Mouse (Mus musculus) spleen, postnatal 10 days (tissue): ENCODE measurements at regions not wholly inside any gene's neighbourhood (a gene's known extent, or its start where the extent isn't known, plus 50 kb on each side); places are given as distances from the start of the nearest gene placed in this dataset.

Source experiments
- DNase-seq, 2 experiments: peaks; one replicate each; pipeline ENCODE4 v3.0.0; 2021 to 2022; ENCODE audit warnings: low spot score in 2 of 2

DNA sequence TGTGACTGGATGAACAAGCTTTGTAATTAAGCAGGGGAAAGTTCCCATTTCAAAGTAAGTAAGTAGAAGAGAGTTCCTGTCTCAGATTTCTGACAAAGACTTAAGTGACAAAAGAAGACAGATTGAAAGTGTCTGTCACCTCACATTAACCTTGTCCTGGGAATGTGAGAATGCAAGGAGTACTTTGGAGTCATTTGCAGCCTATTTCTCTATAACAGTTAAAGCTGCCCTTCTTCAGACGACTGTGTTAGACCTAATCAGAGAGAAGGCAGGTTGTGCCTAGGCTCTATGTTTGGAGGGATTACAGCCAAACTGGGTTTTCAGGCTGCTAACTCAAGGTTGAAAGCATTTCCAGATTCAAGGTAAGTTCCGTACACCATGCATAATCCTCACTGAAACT is 446.5 kb downstream of the Pdgfc start:
- no peak for DNase-seq

- DNase-seq = no peak
Observed at GRCm38 (mm10) chr3:81483363-81483762, 447.1 kb downstream of the Pdgfc start.

DNA sequence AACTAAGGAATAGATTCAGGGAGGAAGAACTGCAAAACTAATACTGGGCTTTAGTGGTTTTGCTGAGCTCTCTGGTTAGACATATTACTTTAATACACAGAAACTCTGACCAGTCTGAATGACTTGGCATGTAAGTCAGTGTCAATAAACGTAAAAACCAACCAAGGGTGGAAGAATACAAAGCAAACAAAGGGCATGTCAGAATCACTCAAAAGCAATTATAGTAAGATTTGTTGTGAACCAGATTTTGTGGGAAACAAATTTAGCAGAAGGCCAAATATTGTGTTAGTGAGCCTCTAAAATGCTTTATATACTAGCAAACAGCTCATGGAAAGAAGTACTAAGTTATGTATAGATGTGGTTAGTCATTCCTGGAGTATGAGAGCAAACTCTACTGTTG is 427.1 kb upstream of the Ctso start:
- DNase-seq = no peak

- DNase-seq = no peak
Observed at GRCm38 (mm10) chr3:81508611-81509010, 423.8 kb upstream of the Ctso start.

- DNase-seq = no peak
Observed at GRCm38 (mm10) chr3:81521804-81522203, 410.6 kb upstream of the Ctso start.

- no peak for DNase-seq
Observed at GRCm38 (mm10) chr3:81530872-81531271, 401.5 kb upstream of the Ctso start.

- DNase-seq = no peak
Observed at GRCm38 (mm10) chr3:81535448-81536205, 396.8 kb upstream of the Ctso start.

DNA sequence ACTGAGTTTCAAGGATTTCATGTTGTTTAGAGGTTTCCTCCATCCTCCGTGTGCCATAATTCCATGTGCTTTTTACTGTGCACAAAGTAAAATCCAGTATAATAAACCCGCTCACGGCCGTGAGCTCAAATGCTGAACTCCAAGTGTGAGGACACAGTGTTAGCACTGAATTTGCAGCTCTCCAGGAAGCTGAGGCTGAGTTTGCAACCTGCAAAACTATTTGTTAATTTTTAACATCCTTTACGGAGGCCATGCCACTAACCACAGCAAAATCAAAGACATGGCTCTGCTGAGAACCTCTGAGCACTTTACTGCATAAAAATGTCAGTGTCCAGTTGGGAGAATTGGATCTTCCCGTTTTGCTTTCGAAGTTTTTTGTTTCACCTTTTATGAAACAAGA is 377.6 kb upstream of the Ctso start:
- no peak for DNase-seq

GRCm38 (mm10) chr3:81562610-81563258 is 369.7 kb upstream of the Ctso start:
- no peak for DNase-seq

- DNase-seq = no peak
Observed at GRCm38 (mm10) chr3:81563858-81564756, 368.3 kb upstream of the Ctso start.

GRCm38 (mm10) chr3:81564757-81565063 is 367.7 kb upstream of the Ctso start:
- DNase-seq = no peak

GRCm38 (mm10) chr3:81583387-81584027 is 348.9 kb upstream of the Ctso start:
- no peak for DNase-seq

DNA sequence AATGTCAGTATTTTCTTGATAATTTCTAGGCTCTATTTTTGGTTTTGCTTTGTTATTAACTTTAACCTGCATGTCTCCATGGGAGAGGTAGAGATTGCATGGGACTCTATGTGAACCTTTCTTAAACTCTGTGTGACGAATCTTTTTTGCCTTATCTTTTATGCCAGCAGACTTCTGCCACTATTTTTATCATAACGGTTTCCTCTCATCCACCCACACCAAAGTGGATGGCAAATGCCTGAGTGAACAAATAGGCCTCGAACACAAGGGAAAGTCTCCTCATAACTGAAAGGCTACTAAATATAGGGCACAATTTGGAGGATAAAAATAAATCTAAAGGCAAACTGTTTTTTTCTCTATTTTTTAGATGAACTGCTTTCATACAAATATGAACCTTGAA is 343.3 kb upstream of the Ctso start:
- no peak for DNase-seq

GRCm38 (mm10) chr3:81629157-81629556 is 303.2 kb upstream of the Ctso start:
- DNase-seq = no peak

GRCm38 (mm10) chr3:81658490-81658889 is 273.9 kb upstream of the Ctso start:
- DNase-seq = no peak

DNA sequence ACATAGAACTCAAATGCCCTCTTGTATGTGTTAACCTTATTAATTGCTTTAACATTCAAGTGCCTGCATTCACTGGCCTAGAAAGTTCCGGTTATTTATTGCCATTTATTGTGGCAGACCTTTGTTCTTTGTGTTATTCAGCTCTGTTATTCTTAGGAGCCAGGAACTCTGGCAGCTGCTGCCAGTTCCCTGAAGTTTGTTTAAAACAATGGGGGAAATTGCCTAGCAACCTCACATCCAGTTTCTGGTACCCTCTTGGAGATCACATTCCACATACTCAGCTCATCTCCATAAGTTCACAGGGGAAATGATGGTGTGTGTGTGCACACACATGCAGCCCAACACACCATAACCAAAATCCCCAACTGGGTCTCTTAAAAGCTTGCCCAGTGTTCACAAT is 270.8 kb upstream of the Ctso start:
- no peak for DNase-seq

DNA sequence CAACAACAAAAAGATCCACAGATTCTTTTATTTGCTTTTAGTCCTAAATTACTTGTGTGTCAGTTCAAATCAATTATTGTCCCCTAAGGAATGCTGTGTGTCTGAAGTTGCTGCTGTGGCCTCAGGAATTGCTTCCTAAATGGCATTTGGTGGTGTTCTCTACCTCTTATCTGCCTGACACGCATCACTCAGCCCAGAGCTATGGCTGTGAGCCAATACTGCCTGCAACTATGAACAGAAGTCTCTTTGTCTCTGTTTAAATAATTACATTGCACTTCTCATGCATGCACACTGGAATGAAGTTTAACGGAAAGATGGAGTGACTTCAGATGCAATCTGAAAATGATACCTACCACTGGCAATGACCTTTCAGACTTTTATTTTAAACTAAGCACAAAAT is 266.1 kb upstream of the Ctso start:
- DNase-seq = no peak

GRCm38 (mm10) chr3:81676570-81676969 is 255.8 kb upstream of the Ctso start:
- no peak for DNase-seq

DNA sequence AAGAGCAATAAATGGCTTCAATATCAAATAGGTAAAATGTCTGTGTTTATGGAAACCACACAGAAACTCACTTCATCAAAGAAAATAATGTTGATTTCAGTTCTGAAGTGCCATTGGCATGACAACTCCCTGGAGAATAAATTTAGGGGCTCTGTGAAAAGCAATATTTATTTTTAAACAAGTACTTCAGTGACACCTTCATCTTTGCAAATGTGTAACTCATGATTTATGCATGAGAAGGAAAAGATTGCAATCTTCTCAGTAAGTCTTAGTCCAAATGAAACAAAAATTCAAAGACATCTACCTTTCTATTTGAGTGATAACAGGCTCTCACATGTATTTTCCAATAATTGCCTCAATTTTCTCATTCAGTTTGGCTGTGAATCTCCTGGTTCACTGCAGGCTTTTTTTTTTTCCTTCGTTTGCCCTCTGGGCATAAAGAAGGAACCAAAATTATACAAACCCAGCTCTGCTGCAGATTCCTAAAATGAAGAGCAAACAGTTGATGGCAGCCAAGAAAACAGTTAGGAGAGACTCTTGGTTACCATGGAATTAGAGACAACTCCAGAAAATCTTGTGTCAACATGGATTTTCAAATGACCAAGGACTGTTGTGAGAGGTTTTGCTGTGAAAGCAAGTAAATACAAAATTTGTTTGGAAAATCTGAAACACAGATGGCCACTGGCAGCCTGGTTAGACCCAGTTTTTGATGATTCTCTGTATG is 230.3 kb upstream of the Ctso start:
- no peak for DNase-seq

GRCm38 (mm10) chr3:81718911-81719310 is 213.5 kb upstream of the Ctso start:
- no peak for DNase-seq

DNA sequence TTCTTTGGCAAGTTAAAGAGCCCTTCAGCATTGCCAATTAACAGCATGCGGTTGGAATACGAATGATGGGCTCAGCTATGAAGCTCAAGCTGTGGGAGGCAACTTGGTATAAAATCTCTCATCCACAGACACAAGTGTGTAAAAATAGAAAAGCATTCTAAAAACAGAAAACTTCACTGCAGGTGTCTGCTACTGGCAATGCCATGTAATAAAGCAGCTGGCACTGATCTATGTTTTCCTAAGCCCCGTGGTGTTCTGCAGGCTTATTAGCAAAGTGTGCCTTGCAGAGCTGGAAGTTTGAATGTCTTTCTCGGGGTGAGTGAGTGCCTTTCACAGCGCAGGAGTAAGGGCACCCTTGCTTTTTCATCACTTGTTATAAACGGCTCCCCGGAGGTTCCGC is 196.9 kb upstream of the Ctso start:
- DNase-seq = no peak

- DNase-seq = no peak
Observed at GRCm38 (mm10) chr3:81736838-81737237, 195.6 kb upstream of the Ctso start.
